Mouse (Mus musculus) forebrain, embryonic 15.5 days (tissue): ENCODE results near the gene Sestd1. TPM values are rescaled to one million over a fixed set of nuclear protein-coding genes. Genes with fewer than 3 reads are reported as not detected.

Experiments
- ATAC-seq: fragments of 200-750 bp; cut with Nextera tagmentation; replicated peaks from 2 replicates; pipeline ENCODE4 v1.8.0; 2017; ENCODE audit warnings: mild to moderate bottlenecking, moderate TSS enrichment, moderate library complexity
- H3K27ac ChIP-seq: fragments of 300-500 bp; sonication (generic); replicated peaks from 2 replicates; pipeline ENCODE4 v1.5.1; 2015; ENCODE audit warnings: mild to moderate bottlenecking, inconsistent platforms
- H3K27me3 ChIP-seq: fragments of 300-500 bp; sonication (generic); 2 replicates; pipeline ENCODE4 v1.6.1; 2015; ENCODE audit warnings: inconsistent platforms
- H3K36me3 ChIP-seq: fragments of 300-500 bp; sonication (generic); 2 replicates; pipeline ENCODE4 v1.6.1; 2015; ENCODE audit warnings: mild to moderate bottlenecking, inconsistent platforms
- H3K4me1 ChIP-seq: fragments of 300-500 bp; sonication (generic); 2 replicates; pipeline ENCODE4 v1.6.1; 2015; ENCODE audit warnings: inconsistent platforms
- H3K4me2 ChIP-seq: fragments of 300-500 bp; sonication (generic); replicated peaks from 2 replicates; pipeline ENCODE4 v1.6.1; 2015; ENCODE audit warnings: mild to moderate bottlenecking, inconsistent platforms
- H3K4me3 ChIP-seq: fragments of 300-500 bp; sonication (generic); 2 replicates; pipeline ENCODE4 v1.5.1; 2015; ENCODE audit warnings: mild to moderate bottlenecking, inconsistent platforms
- H3K9ac ChIP-seq: fragments of 300-500 bp; sonication (generic); replicated peaks from 2 replicates; pipeline ENCODE4 v1.6.1; 2015; ENCODE audit warnings: mild to moderate bottlenecking, inconsistent platforms
- H3K9me3 ChIP-seq: fragments of 300-500 bp; sonication (generic); 2 replicates; pipeline ENCODE4 v1.6.1; 2016; ENCODE audit warnings: inconsistent platforms
- WGBS: fragments of 180-500 bp; shearing (Covaris S2); methylation state at CpG from one replicate; pipeline ENCODE4 v1.1.7; 2015; ENCODE audit warnings: mixed read lengths; 5-methylcytosine and 5-hydroxymethylcytosine counted together
- polyA plus RNA-seq: library from polyadenylated mRNA; unstranded; fragments of >200 nt; fragmentation: Nextera tagmentation; extraction: Ambion mirVana; gene quantifications from 2 replicates; pipeline ENCODE4 v1.2.1, GENCODE M21; 2015

The Sestd1 gene
- polyA plus RNA-seq, 1 experiment from 2014 or later, result 40.5 TPM

DNA sequence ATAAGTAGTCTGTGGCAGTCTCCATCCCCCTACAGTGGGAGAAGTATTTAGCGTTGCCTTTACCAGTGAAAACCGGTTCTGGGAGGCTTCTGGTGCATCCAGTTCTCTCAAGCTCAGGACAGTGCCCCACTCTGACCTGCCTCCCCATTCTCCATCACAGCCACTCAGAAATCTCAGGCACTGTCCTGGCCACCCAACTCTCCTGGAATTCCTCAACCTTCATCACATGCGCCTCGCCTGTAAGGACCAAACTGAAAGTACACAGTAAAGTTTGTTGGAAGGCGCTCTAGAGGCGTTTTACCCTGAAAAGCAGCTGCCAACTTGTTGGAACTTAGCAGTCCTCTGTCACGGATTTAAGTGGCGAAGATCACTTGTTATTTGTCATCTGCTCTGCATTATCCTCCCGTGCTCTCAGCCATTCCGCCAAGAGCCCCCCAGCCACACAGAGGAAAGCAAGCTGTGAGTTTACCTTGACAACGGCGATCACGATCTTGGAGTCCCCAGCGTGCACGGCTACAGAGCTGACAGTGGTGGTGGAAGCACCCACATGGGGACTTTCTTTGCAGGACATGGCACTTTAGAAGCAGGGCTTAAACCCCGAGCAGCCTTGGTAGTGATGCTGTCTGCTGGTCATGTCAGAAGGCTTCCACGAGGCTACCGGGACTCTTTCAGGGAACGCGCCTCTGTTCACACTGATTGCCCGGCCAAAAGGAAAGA is 110.3 kb downstream of the Sestd1 start:
- peak overlapping the region; percentile 28 for H3K9ac ChIP-seq
- no peaks in the 10 kb centered on the region for H3K27me3 ChIP-seq
- ATAC-seq, result peak; percentile 30; the same call in 1 of the 2 replicates
- H3K4me2 ChIP-seq, result peak overlapping the region; percentile 59
- no peaks in the 10 kb centered on the region for H3K9me3 ChIP-seq
- peaks cover 34% of the 10 kb centered on the region for H3K4me1 ChIP-seq
- H3K4me3 ChIP-seq, result peak overlapping the region; percentile 36
- no peak overlapping the region for H3K27ac ChIP-seq
- 3% methylated on average over 21 of the region's 21 CpGs for WGBS
- H3K36me3 ChIP-seq, result no peaks in the 10 kb centered on the region

- H3K9me3 ChIP-seq, result no peaks in the 10 kb centered on the region
- no peak overlapping the region for H3K27ac ChIP-seq
- H3K4me3 ChIP-seq, result no peak overlapping the region
- H3K27me3 ChIP-seq, result no peaks in the 10 kb centered on the region
- no peak overlapping the region for H3K4me2 ChIP-seq
- H3K4me1 ChIP-seq, result peaks cover 30% of the 10 kb centered on the region
- WGBS, result 75% methylated on average over 4 of the region's 4 CpGs
- H3K9ac ChIP-seq, result no peak overlapping the region
- ATAC-seq, result no peak
- no peaks in the 10 kb centered on the region for H3K36me3 ChIP-seq
Measured at GRCm38 (mm10) chr2:77169218-77169617, 111.2 kb downstream of the Sestd1 start.

DNA sequence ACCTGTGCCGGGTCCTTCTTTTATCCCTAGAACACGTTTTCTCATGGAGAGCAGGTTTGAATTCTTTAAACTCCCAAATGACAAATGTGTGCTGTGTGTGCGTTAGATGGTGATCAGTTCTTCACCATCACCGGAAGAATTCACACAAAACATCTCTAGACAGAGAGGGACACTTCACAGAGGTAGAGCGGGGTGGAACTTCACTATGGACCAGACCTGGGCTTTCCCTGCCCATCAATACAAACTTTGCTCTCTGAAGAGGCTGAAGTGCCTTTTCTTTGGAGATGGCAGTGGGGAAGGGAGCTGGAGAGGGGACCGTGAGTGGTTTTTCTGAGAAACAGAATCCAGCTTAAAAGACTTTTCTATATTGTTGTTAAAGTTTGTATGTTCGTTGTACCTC is 111.6 kb downstream of the Sestd1 start:
- H3K27ac ChIP-seq, result no peak overlapping the region
- no peak for ATAC-seq
- no peak overlapping the region for H3K4me2 ChIP-seq
- WGBS, result 88% methylated on average over 7 of the region's 7 CpGs
- no peaks in the 10 kb centered on the region for H3K36me3 ChIP-seq
- H3K27me3 ChIP-seq, result no peaks in the 10 kb centered on the region
- no peak overlapping the region for H3K4me3 ChIP-seq
- H3K9me3 ChIP-seq, result no peaks in the 10 kb centered on the region
- peaks cover 30% of the 10 kb centered on the region for H3K4me1 ChIP-seq
- no peak overlapping the region for H3K9ac ChIP-seq

DNA sequence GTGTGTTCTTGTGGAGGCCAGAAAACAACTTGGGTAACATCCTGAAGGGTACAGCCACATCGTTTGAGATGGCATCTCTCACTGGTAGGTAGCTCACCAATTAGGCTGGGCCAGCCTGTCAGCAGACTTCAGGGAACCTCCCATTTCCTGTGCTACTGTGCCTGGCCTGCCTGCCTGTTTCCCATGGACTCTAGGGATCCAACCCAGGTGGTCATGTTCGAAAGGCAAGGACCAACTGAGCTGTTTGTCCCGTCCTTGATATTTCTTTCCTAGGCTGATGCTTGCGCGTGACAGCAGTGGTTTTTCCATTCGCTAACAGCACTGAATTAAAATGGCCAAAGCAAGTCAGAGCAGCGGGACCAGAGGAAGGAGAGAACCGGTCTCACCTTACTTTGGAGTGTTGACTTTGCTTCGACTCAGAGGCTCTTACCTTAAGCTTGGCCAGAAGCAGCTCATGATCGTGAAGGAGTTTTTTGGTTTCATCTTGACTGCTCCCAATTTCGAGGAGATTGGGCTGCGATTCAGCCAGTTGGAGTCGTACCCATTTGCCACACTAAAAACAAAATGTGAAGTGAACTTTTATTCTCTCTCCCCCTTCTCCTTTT is 112.2 kb downstream of the Sestd1 start:
- ATAC-seq, result no peak
- no peak overlapping the region for H3K4me3 ChIP-seq
- H3K4me1 ChIP-seq, result peaks cover 30% of the 10 kb centered on the region
- no peak overlapping the region for H3K27ac ChIP-seq
- H3K4me2 ChIP-seq, result no peak overlapping the region
- no peaks in the 10 kb centered on the region for H3K9me3 ChIP-seq
- 88% methylated on average over 13 of the region's 13 CpGs for WGBS
- H3K36me3 ChIP-seq, result no peaks in the 10 kb centered on the region
- no peaks in the 10 kb centered on the region for H3K27me3 ChIP-seq
- H3K9ac ChIP-seq, result no peak overlapping the region

DNA sequence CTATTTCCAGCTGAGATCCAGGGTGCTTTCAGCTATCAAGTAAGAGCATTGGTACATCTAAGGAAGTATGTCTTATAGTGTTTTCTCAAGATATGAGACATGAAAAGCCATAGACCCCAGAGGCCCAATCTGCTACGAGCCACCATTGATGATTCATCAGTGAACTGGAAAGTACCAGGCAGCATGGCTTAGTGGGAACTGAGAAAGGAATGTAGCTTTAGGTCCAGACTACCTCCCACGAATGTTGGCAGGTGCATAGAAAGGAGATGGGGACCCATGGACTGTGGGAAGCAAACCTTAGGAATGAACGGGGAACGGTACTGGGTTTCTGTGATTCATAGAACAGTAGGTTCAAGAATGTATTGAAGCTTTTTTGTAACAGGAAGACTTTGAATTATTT is 114.0 kb downstream of the Sestd1 start:
- WGBS, result 75% methylated on average over 4 of the region's 4 CpGs
- no peak overlapping the region for H3K4me2 ChIP-seq
- H3K36me3 ChIP-seq, result no peaks in the 10 kb centered on the region
- H3K27ac ChIP-seq, result no peak overlapping the region
- no peak overlapping the region for H3K9ac ChIP-seq
- H3K9me3 ChIP-seq, result no peaks in the 10 kb centered on the region
- H3K4me1 ChIP-seq, result peaks cover 18% of the 10 kb centered on the region
- no peak overlapping the region for H3K4me3 ChIP-seq
- H3K27me3 ChIP-seq, result no peaks in the 10 kb centered on the region
- ATAC-seq, result no peak

DNA sequence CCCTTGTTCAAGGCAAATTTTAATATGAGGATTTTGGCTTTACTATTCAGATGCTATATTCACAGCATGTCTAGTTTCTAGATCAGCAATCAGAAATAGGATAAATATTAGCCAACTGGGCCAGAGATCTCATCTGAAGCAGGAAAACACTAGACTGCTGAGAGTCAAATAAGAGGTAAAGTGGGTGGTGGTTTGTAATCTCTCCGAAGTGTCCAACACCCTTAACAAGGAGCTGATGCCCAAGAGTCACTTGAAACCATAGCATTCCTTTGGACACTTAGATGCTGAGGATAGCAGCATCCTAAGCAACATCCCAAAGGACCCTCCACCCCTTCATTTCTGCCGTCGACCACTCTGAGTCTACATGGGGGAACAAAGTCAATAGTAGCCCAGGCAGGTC is 115.7 kb downstream of the Sestd1 start:
- Histone ChIP-seq H3K9me3 (no peaks in the 10 kb centered on the region), H3K4me3 (no peak overlapping the region), H3K9ac (no peak overlapping the region), H3K27ac (no peak overlapping the region), H3K4me2 (no peak overlapping the region), H3K27me3 (no peaks in the 10 kb centered on the region), H3K4me1 (peaks cover 2% of the 10 kb centered on the region), H3K36me3 (no peaks in the 10 kb centered on the region)
- WGBS, result 91% methylated on average over 3 of the region's 3 CpGs
- no peak for ATAC-seq

GRCm38 (mm10) chr2:77163381-77163780 is 117.0 kb downstream of the Sestd1 start:
- no peak overlapping the region for H3K4me2 ChIP-seq
- no peaks in the 10 kb centered on the region for H3K36me3 ChIP-seq
- ATAC-seq, result no peak
- no peaks in the 10 kb centered on the region for H3K27me3 ChIP-seq
- H3K9me3 ChIP-seq, result no peaks in the 10 kb centered on the region
- no peak overlapping the region for H3K27ac ChIP-seq
- peaks cover 2% of the 10 kb centered on the region; the same call in 1 of the 2 replicates for H3K4me1 ChIP-seq
- H3K4me3 ChIP-seq, result no peak overlapping the region
- H3K9ac ChIP-seq, result no peak overlapping the region
- 86% methylated on average over 3 of the region's 3 CpGs for WGBS

- H3K4me2 ChIP-seq, result no peak overlapping the region
- H3K9me3 ChIP-seq, result no peaks in the 10 kb centered on the region
- ATAC-seq, result no peak
- no peaks in the 10 kb centered on the region for H3K36me3 ChIP-seq
- peaks cover 2% of the 10 kb centered on the region; the same call in 1 of the 2 replicates for H3K4me1 ChIP-seq
- no peak overlapping the region for H3K4me3 ChIP-seq
- no peak overlapping the region for H3K9ac ChIP-seq
- H3K27me3 ChIP-seq, result no peaks in the 10 kb centered on the region
- 85% methylated on average over 3 of the region's 3 CpGs for WGBS
- H3K27ac ChIP-seq, result no peak overlapping the region
Measured at GRCm38 (mm10) chr2:77162135-77162534, 118.3 kb downstream of the Sestd1 start.

GRCm38 (mm10) chr2:77157546-77157945 is 122.8 kb downstream of the Sestd1 start:
- Histone ChIP-seq H3K36me3 (no peaks in the 10 kb centered on the region), H3K9ac (no peak overlapping the region), H3K27me3 (no peaks in the 10 kb centered on the region), H3K27ac (no peak overlapping the region), H3K4me2 (no peak overlapping the region), H3K4me3 (no peak overlapping the region), H3K9me3 (no peaks in the 10 kb centered on the region), H3K4me1 (peaks cover 2% of the 10 kb centered on the region; the same call in 1 of the 2 replicates)
- whole genome bisulfite sequencing, result 93% methylated on average over 4 of the region's 4 CpGs
- ATAC-seq, result no peak

DNA sequence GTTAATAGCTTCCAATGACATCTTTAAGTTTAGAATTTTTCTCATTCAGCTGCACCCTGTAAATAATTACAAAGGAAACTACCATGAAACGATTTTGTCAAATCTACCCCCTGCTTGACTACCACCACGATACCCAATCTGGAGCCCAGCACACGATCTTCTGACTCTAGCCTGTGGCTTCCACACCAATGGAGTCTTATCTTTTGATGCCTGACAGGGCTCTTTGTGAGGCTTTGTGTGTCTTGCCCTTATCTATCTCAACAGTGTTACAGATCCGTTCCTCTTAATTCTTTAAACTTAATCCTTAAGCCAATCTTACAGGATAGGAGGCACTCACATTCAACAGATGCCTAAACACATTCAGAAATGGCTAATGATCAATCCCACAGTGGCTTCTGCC is 126.3 kb downstream of the Sestd1 start:
- Histone ChIP-seq H3K9ac (no peak overlapping the region), H3K4me1 (peaks cover 8% of the 10 kb centered on the region), H3K27me3 (no peaks in the 10 kb centered on the region), H3K27ac (no peak overlapping the region), H3K4me2 (no peak overlapping the region), H3K9me3 (no peaks in the 10 kb centered on the region), H3K36me3 (no peaks in the 10 kb centered on the region), H3K4me3 (no peak overlapping the region)
- ATAC-seq, result no peak
- WGBS, result 57% methylated on average over 4 of the region's 4 CpGs

DNA sequence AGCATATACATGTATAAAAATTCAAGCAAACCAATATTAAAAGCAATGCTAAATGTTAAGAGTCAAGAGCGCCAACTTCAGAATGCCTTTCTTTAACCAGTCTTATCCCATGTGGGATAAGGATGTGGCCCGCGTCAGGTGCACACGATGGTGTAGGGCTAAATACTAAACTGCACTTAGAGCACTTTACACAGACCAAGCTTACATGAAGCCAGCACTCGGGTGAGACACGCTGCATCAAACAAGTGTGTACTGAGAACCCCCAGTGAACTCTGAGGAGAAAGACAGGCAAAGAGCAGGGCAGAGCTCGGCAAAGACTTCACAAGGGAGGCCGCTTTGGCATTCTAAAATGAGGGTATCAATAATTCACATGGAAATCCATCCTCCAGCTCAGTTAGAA is 129.1 kb downstream of the Sestd1 start:
- no peaks in the 10 kb centered on the region for H3K36me3 ChIP-seq
- H3K27ac ChIP-seq, result no peak overlapping the region
- ATAC-seq, result no peak
- no peak overlapping the region for H3K9ac ChIP-seq
- WGBS, result 94% methylated on average over 8 of the region's 8 CpGs
- H3K27me3 ChIP-seq, result no peaks in the 10 kb centered on the region
- peaks cover 15% of the 10 kb centered on the region for H3K4me1 ChIP-seq
- no peak overlapping the region for H3K4me3 ChIP-seq
- no peak overlapping the region for H3K4me2 ChIP-seq
- H3K9me3 ChIP-seq, result no peaks in the 10 kb centered on the region

DNA sequence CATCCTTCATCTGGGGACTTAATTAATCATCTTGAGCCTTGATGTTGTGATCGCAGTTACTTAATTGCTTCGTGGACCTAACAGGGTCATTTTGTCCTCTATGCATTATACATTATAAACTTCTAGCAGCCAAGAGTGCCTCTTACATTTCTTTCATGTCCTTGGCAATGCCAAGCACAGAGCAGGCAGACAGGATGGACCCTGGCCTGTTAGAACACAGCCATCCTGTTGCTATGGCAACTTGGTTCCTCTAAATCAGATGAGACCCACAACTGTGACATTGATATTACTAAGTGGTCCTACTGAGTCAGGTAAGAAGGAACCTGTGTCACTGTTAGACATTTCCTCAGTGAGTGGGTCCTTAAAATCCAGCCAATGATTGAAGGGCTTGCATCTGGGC is 130.8 kb downstream of the Sestd1 start:
- H3K4me1 ChIP-seq, result peaks cover 15% of the 10 kb centered on the region
- ATAC-seq, result no peak
- H3K9ac ChIP-seq, result no peak overlapping the region
- no peak overlapping the region for H3K4me3 ChIP-seq
- H3K27me3 ChIP-seq, result no peaks in the 10 kb centered on the region
- H3K4me2 ChIP-seq, result no peak overlapping the region
- no peaks in the 10 kb centered on the region for H3K9me3 ChIP-seq
- H3K36me3 ChIP-seq, result no peaks in the 10 kb centered on the region
- WGBS, result 34% methylated on average over 2 of the region's 2 CpGs
- H3K27ac ChIP-seq, result no peak overlapping the region

- peak; percentile 89 for ATAC-seq
- no peak overlapping the region for H3K27ac ChIP-seq
- no peak overlapping the region for H3K9ac ChIP-seq
- no peaks in the 10 kb centered on the region for H3K9me3 ChIP-seq
- H3K27me3 ChIP-seq, result no peaks in the 10 kb centered on the region
- no peak overlapping the region for H3K4me2 ChIP-seq
- H3K4me3 ChIP-seq, result no peak overlapping the region
- no peaks in the 10 kb centered on the region for H3K36me3 ChIP-seq
- WGBS, result 18% methylated on average over 4 of the region's 4 CpGs
- H3K4me1 ChIP-seq, result peaks cover 15% of the 10 kb centered on the region
Measured at GRCm38 (mm10) chr2:77148215-77148614, 132.2 kb downstream of the Sestd1 start.
